Mouse (Mus musculus): ENCODE measurements around the gene Dennd1a.

Gene Dennd1a

DNA sequence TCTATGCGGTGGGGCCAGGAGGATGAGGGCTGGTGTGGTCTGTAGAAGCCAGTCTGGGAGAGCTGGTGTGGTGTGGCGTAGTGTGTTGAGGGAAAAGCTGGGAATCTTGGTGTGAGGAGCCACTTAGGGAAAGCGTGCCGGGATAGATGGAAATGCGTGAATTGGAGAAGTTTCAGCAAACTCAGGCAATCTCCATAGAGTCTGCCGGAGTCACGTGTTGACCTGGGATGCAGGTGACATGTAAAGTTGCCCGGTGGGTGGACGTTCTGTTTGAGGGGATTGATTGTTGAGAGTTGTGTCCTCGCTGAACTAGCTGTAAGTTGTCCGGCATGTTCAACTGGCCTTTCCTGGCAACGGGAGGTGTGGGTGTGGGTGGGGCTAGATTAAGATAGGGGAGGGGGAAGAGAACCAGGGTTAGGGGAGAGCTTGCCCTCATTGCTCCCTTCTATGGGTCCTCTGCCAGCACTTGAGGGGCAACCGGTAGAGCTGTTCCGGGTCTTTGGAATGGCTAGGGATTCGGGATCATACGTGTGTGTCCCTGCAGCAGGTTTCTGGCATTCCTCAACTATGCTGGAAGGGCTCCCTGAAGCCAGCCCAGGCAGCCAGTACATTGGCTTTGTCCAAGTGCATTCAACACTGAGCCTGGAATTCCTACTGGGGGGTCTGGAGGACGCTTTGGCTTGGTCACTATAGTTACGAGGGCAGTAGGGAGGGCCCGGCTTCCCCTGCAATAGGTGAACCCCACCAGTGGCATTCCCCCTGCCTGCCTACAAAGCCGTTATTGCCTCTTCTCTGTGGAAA, 510.4 kb downstream of the Dennd1a start:
- no peak for DNase-seq (ENCODE audit: low spot score in 2 of 2)

DNA sequence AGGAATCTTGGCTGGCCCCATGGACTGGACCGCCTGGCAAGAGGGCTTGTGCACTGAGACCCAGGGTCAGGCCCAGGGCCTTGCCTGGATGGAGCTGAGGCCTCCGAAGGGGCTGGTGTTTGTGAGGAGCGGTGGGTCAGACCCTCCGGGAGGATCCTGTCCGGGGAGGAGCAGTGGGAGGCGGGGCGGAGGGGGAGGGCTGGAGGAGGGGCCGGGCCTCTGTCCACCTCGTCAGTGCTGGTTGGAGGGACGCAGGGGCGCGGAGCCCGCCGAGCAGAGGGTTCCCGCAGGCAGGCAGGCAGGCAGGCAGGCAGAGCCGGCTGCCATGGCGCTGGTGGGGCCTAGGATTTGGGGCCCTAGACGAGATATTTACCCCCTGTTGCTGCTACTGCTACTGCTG, 511.2 kb downstream of the Dennd1a start, which contains the start of gene Crb2:
Crb2 (plus strand) TSS at position 234 of the 400 bp plus-strand sequence.
- no peak for DNase-seq (ENCODE audit: low spot score in 2 of 2)

DNA sequence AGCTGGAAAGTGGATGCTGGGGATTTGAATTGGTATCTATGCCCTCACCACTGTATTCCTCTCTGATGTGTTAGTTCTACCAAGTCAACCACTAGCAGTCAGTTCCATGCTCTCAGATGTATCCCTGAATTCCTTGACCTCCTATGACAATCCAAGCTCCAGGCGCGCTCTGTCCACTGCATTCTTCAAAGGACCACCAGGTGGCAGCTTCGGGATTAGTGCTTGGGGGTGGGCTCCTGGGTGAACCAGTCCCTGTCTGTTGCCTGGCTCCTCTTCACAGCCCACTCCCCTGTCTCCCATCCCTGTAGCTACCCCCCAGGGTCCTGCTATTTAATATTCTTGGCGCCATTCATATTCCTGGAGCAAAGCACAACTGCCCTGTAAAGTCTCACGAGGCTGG, 512.6 kb downstream of the Dennd1a start:
- DNase-seq (ENCODE audit: low spot score in 2 of 2): peak in 1 of 2 experiments; percentile 25

DNA sequence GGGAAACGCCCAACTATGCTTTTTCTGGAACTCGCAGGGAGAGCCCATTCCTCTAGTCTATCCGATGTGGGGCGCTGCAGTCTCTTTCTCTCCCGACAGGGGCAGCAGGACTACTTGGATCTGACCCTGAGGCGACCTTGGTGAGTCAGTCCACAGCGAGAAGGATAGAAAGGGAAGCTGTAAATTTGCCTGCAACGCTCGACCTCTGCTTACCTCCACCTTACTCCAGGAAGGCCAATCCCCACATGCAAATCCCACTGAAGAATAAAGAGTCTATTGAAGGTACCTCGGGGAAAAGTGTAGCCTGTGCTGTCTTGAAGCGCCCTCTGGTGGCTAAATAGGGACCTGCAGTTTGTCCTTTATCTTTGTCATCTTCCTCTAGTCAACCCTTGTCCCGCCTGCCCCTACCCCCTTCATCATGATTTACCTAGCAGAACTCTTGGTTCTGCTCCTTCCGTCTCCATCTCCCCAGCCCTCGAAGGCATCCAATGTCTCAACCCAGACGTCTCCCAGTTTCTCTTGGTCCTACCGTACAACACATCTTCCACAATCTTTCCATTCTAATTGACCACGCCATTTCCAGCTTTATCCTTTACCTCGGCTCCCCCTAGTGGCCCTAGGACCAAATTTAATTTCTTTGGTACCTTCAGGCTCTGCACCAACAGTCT, 515.4 kb downstream of the Dennd1a start:
- DNase-seq (ENCODE audit: low spot score in 2 of 2): peak; percentile 84 to 94

DNA sequence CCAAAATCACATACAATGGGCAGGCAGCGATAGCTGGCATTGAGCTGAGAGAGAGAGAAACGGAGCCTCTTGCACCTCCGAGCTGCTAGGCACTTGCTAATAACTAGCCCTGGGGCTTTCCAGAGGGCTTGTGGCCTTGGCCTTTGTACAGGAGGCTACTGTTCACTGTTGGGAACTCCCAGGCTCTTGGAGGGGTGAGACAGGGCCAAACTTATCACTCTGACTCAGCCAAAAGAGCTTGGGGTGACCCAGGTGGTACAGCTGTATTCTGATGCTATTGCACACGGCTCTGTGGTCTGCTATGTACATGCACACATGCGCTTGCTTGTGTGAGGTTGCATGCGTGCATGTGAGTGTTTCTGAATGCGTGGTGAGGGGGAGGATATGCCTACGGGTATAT, 517.4 kb downstream of the Dennd1a start:
- no peak for DNase-seq (ENCODE audit: low spot score in 2 of 2)

DNA sequence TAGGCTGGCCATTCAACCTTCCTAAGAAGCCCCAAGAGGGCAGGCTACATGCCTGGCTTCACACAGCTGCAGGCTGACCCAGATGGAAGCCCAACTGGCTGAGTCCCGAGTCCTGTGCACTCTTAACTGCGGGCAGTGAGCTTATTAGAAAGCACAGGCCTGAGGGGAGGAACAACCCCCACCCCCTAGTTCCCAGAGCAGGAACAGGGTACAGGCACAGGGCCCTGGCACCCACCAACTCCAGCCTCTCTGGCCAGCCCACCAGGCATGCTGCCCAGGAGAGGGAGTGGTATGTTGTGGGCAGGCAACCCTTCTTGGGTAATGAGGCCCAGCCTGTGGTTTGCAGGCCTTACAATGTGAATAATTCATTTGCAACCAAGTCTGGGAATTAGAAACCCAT, 518.3 kb downstream of the Dennd1a start:
- no peak for DNase-seq (ENCODE audit: low spot score in 2 of 2)

DNA sequence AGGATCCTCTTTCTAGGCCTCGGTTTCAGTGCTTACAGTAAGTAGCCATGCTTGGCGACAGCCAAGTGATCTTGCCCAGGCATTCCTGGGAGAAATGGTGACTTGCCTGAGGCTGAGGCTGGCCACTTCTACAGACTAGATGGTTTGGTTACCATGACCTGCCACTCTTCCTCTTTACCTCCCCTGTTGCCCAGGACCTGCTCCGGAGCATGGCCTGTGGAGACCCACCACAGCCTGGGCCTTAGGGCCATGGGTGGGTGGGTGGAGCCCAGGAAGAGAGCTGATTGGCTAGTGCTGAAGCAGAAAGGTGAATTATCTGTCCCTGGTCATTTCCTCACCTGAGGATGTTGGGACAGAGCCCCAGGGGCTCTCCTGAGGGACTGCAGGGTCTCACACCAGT, 519.5 kb downstream of the Dennd1a start:
- no peak for DNase-seq (ENCODE audit: low spot score in 2 of 2)

DNA sequence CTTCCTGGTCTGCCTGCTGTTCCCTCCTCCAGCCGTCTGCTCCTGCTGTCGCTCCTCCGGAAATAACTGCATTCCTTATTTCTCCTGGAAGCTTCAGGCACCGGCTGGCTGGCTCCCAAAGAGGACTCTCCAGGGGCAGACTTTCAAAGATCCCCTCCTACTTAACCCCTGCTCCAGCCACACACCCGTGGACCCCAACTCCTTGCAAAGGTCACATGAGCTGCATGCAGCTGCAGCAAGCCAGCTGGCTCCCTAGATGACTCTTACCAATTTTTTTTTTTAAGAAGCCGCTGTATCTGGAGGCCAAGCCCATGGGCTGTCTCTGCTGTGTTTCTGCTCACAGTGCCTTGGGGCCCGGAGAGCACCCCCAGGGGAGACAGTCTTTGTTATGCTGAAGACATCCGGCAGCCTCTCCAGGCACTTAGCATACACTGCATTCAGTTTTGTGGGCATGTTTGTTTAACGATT, 520.1 kb downstream of the Dennd1a start:
- peak; percentile 55 to 56 for DNase-seq (ENCODE audit: low spot score in 2 of 2)

DNA sequence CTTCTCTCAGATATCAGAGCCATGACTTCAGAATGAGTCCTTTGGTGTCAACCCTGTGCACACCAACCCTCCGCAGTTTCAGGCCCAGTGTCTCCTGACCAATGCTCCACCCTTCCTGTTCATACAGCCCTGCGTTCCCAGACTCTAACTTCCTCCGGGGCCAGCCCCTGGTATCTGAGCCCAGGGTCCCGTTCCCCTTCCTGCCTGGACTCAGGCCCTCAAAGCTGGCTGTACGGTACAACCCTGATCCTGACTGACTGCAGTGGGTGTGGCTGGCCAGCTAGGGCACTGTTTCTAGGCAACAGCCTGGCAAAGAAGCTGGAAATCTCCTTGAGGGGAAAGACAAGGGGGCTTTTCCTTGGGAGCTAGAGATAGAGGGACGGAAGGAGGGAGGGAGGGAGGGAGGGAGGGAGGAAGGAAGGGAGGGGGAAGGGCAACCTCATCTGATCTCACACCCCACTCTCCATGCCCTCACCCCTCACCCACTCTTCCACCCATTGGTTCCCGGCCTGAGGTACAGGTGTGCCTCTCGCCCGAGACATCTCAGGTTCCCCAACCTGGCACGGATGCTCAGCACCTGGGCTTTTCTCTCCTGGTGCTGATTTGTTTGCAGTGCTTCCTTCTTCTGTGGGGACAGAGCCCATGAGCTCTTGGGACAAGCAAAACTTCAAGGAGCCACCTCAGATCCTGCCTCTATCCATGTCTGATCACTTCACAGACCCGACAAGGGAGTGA, 521.0 kb downstream of the Dennd1a start:
- peak in 1 of 2 experiments; percentile 11 for DNase-seq (ENCODE audit: low spot score in 2 of 2)

DNA sequence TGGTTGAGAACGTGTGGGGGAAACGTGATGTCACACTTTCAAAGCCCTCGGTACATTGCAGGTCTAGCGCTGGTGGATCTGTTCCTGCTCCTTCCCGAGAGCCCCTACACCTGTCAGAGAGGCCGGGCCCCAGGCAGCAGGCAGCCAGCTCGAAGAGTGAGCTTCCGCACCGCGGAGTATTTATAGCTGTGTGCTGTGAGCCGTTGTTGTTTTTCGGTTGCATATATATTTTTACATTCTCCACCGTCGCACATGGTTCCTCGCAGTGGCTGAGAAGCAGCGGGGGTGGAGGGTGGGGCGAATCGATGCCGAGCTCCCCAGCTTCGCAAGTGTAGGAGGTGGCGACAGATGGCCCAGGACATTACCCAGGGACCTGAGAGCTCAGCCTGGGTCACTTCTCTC, 522.1 kb downstream of the Dennd1a start:
- DNase-seq (ENCODE audit: low spot score in 2 of 2): peak; percentile 78 to 83

DNA sequence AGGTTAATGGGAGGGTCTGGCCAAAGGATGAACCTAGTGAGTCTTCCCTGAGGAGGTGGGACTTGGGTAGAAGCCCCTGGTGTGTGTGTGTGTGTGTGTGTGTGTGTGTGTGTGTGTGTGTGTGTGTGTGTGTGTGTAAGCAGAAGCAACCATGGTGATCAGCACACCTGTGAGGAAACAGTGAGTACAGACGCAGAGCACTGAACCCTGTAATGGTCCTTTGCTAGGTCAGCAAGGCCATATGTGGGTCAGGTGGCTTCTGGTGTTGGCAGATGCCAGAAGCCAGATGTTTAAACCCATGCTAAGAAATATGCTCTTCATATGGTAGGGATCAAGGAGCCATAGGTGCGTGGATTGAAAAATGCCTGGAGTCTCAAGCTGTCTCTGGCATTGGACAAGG, 522.7 kb downstream of the Dennd1a start:
- DNase-seq (ENCODE audit: low spot score in 2 of 2): no peak

DNA sequence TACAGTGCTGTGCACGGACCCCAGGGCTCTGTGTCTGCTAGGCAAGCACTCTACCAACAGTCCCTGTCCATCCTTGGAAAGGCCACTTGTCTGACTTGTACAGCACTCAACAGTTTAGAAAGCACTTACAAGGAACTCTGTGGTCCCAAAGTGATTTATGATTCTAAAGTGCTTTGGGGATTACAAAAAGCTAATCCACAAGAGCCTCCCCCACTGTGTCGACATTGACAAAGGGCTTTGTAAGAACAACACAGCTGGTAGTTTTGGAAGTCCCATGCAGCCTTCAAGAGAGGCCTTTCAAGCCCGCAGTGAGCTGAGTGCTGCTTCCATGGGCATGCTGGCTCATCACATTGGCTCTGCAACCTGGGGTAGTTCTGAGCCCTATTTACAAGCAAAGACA, 523.6 kb downstream of the Dennd1a start:
- DNase-seq (ENCODE audit: low spot score in 2 of 2): no peak

DNA sequence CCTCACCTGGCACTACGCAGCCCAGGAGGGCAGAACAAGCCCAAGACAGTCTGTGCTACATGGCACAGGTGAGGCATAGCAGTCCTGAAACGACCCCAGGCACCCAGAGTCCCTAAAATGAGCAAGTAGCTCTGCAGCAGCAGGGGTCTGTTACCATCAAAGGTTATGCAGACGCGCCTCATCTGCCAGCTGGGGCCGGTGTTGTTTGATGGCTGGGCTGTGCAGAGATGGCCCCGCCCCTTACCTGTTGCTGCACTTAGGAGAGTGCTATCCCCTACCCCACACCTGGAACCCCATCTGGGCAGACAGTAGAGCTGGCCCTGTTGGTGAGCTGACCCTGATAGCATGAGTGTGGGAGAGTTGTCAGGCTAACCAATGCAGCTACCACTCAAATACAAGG, 526.6 kb downstream of the Dennd1a start:
- DNase-seq (ENCODE audit: low spot score in 2 of 2): peak; percentile 41 to 54

DNA sequence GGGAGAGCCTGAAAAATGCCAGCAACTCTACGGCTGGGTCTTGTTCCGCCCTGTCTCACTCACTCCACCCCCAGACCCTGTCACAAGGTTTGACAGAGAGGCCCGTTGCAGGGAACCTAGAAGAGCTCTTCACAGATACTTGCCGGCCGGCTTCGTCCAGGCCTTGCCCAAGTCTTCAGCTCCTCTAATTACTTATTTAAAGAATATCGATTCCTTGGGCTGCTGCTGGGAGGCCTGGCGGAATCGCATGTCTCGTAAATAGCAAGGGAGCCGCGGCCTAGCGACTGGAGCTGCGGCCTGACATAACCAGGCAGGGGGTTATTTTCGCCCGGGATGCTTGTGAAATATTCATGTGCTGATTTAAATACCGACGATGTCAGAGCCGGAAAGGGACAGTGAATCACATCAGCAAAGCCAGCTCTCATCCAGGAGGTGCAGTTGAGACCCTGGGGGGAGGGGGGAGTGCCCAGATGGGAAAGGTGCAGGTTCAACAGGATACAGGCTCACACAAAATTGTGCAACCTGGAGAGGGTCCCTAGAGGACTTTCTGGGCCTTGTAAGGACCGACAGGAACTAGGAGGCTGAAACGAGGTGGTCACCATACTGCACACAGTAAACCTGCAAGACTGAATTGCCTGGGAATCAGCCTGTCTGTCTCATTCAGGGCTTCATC, 528.7 kb downstream of the Dennd1a start:
- no peak for DNase-seq (ENCODE audit: low spot score in 2 of 2)

DNA sequence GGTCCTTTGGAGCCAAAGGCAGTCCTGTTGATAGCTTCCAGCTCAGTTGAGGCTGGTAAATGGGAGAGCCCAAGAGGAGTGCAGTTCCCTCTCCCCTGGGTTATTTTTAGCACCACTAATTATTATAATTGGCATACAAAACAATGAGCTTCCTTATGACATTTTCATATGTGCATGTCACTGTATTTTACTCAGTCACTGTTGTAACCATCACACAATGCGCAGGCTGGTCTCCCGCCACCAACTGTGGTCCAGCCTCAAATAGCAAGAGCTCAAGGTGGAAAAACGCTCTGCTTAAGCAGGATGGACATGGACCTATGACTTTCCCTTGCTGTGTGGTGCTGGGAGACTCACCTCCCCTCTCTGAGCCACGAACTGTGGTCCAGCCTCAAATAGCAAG, 529.4 kb downstream of the Dennd1a start:
- DNase-seq (ENCODE audit: low spot score in 2 of 2): no peak

DNA sequence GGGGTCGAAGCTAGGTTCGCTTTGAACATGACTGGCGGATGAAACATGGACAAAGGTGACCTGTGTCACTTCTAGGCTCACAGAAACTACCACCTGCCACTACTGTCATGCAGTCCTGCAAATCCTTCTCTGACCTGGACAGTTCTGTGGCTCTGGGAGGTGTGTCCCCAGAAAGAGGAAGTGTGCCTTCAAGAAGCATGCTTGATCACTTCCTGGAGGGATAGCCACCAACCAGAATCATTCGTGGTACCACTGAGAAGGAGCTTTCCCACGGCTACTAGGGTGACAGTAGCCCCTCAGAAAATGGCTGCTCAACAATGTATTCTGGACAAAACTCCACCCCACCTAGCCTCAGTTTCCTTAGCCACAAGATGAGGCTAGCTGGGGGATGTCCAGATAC, 530.2 kb downstream of the Dennd1a start:
- DNase-seq (ENCODE audit: low spot score in 2 of 2): no peak

DNA sequence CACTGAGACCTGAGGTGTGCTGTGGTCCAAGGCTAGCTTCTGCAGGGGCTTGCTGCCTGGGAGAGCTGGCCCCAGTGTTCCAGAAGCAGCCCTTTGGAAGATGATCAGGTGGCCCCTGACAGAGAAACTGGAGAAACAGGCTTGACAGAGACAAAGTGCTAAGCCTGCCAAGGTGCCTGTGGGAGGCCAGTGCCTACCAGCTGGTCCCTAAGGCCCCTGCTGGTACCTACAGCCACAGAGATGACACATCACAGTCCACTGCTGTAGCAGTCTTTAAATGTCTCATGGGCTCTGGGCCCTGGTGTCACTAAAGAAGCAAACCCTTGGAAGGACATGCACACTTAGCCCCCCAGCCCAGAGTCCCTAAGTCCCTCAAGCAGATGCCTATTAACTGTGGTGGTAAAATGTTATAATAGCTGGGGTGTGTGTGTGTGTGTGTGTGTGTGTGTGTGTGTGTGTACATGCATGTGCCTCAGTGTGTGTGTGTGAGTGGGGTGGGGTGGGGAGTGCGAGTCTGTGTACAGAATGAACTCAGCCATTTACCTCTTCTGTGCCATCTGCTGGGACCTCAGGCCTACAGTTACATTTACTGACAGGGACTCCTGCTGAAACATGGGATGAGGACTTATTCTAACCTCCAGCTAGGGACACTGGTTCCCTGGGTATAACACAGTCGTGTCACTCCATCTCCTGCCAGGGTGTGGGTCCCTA, 530.8 kb downstream of the Dennd1a start:
- no peak for DNase-seq (ENCODE audit: low spot score in 2 of 2)

DNA sequence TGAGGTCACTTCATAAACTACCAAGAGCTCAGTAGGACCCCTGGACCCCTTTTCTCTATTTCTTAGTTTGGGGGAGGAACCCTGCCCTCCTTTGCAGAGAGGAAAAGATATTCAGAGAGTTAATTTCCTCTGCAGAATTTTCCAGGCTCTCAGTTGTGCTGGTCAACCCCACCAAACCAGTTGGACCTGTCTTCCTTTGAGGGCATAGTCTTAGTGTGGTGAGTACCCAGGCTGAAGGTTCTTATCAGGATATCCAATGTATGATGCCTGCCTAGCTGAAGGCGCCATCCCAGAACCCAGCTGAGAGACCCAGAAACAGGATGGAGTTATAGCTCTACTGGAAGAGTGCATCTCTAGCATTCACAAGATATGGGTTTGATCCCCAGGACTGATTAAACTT, 536.1 kb downstream of the Dennd1a start:
- no peak for DNase-seq (ENCODE audit: low spot score in 2 of 2)

DNA sequence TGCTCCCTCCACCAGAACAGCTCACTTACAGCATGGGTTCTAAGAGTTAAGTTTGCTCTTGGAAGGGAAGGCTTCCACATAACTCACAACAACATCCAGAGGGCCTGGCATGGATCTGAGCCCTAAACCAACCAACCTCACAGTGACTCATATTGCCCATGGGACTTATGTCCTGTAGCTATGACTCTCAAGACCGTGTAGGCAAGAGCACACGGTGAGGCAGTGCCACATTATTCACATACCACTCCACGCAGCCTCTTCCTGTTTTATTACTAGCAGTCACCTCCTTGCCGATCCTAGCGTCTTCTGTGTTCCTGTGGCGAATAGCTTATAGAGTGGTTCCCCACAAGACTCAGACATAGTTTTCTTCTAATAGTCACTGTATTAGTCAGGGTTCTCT, 537.9 kb downstream of the Dennd1a start:
- no peak for DNase-seq (ENCODE audit: low spot score in 2 of 2)

All from thymus, postnatal 10 days (tissue).